Mouse (Mus musculus): Measurements from ENCODE around the gene Fndc4. TPM values are rescaled to one million over a fixed set of nuclear protein-coding genes. Genes with fewer than 3 reads are reported as not detected.

The Fndc4 gene
- total RNA-seq, 1 experiment from 2014 or later: not detected

DNA sequence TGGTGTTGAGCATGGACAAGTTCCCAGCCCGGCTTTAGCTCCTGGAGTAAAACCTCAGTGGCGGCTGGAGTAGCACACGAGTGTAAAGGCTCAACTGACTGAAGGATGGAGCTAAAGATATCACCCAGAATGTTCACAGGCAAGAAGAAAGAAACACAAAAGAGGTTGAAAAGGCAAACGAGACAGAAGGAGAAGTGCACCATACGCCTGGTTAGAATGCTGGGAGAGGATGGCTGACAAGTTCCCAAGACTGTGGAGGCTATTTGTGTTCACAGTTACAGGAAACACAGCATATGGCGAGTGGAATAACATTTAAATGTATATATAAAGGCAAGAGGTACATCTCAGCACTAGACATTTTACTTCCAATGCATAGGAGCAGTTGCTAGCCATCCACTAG, 22.9 kb downstream of the Fndc4 start:
- no peak for ATAC-seq (ENCODE audit: extremely low read depth, insufficient number of reproducible peaks, low FRiP score, poor library complexity, severe bottlenecking)

DNA sequence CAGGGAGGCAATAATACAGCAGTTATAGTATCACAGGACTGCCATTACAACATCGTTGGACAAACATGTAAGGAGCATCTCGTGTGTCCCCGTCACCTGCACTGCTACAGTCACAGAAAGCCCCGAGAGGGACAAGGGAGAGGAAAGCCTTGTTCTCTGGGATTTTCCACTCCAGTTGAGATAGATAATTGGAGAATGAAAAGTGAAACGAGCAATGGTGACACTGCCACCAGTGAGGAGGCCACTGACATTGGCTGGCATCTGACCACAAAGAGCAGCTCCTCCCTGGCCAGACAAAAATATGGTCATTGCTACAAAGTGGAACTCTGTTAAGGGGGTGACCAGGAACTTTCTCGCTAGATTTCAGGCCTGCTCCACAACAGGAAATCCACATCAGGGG, 28.2 kb downstream of the Fndc4 start:
- no peak for ATAC-seq (ENCODE audit: extremely low read depth, insufficient number of reproducible peaks, low FRiP score, poor library complexity, severe bottlenecking)

GRCm38 (mm10) chr5:31266101-31266500, 29.8 kb downstream of the Fndc4 start:
- ATAC-seq (ENCODE audit: extremely low read depth, insufficient number of reproducible peaks, low FRiP score, poor library complexity, severe bottlenecking): no peak

GRCm38 (mm10) chr5:31257616-31258015, 38.3 kb downstream of the Fndc4 start:
- ATAC-seq (ENCODE audit: extremely low read depth, insufficient number of reproducible peaks, low FRiP score, poor library complexity, severe bottlenecking): no peak

- ATAC-seq (ENCODE audit: extremely low read depth, insufficient number of reproducible peaks, low FRiP score, poor library complexity, severe bottlenecking): no peak
Measured at GRCm38 (mm10) chr5:31255971-31256370, 39.9 kb downstream of the Fndc4 start.

DNA sequence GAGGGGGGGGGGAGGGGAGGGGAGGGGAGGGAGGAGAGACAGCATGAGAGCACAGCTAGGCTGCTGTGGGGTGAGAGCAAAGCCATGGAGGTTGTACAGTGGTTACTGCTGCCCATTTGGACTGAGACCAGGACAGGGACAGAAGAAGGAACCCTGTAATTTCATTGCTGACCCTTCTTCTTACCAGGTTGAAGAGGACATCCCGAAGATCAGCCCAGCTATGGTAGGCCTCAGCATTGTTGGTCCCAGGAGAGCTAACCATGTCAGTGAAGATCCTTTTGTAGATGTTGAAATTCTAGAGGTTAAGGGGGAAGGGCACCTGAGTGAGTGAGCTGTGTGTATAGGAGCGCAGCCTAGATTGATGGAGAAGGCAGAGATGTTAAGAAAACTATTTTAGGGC, 40.5 kb downstream of the Fndc4 start:
- no peak for ATAC-seq (ENCODE audit: extremely low read depth, insufficient number of reproducible peaks, low FRiP score, poor library complexity, severe bottlenecking)

DNA sequence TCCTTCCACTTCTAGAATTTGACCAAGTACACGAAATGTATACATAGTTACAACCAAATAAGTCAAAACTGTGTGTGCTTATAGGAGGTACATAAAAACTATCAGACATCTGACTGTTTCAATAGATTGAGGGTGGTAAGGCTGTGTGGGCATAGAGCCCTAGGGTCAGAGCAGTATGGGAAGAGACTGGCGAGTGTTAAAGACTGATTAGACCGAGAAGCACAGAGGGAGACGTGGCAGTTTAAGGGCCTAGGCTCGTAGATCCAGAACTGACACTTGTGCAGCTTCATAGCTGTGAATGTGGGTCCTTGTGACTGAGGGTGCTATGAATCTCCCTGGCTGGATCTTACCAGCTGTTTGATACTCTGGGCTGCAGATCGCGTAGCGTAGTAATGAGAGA, 41.0 kb downstream of the Fndc4 start:
- ATAC-seq (ENCODE audit: extremely low read depth, insufficient number of reproducible peaks, low FRiP score, poor library complexity, severe bottlenecking): no peak

- ATAC-seq (ENCODE audit: extremely low read depth, insufficient number of reproducible peaks, low FRiP score, poor library complexity, severe bottlenecking): no peak
Measured at GRCm38 (mm10) chr5:31254452-31254851, 41.4 kb downstream of the Fndc4 start.

GRCm38 (mm10) chr5:31253806-31254205, 42.1 kb downstream of the Fndc4 start:
- ATAC-seq (ENCODE audit: extremely low read depth, insufficient number of reproducible peaks, low FRiP score, poor library complexity, severe bottlenecking): no peak

DNA sequence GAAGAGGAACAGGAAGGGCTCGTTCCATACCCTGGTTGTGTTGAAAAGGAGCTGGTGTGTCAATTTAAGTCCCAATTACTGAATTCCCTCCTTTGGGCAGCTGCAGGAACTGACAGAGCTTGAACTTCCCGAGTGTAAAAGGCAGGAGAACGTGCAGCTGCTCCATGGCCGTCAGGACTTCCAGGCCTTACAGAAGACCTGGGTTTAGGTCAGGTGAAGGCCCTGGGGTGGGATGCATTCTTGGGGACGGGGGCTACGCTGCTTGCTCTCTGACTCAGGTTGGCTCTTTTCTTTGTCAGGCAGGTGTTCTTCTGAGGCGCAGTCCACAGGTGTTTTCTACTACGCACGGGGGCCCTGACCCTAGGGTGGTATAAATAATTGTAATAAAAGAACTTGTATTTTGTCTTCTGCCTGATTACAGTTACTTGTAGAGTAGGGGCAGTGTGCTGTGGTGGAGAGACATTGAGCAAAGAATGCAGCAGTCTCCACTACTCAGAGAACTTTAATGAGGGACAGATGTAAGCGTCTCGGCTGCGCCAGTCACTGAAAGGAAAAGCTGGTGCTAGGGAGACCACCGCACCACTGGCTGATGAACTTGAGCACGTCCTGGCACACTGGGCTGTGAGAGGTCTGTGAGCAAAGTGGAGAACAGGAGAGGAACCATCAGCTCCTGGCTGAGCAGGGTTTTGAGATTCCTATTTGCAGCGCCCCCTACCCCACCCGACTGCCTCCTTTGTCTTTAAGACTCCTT, 42.9 kb downstream of the Fndc4 start:
- no peak for ATAC-seq (ENCODE audit: extremely low read depth, insufficient number of reproducible peaks, low FRiP score, poor library complexity, severe bottlenecking)

GRCm38 (mm10) chr5:31252151-31252550, 43.7 kb downstream of the Fndc4 start:
- no peak for ATAC-seq (ENCODE audit: extremely low read depth, insufficient number of reproducible peaks, low FRiP score, poor library complexity, severe bottlenecking)

DNA sequence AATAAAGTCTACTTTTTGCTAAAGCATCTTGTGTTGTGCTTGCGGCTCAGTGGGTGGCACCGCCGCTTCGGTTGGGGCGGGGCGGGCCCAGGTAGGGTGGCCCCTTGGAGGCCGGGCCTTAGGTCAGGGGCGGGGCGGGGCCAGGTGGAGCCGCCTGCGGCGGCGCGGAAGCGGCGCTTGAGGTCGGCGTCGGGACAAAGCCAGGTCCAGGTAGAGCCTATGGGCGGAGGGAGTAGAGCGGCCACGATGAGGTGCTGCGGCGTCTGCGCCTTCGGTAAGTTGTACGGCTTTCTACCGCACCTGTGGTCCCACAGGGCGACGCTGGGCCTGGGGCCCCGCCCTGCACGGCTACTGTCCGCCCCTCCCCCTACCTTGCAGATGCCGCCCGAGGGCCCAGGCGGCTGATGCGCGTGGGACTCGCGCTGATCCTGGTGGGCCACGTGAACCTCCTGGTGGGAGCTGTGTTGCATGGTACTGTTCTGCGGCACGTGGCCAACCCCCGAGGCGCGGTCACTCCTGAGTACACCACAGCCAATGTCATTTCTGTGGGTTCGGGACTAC, 44.3 kb downstream of the Fndc4 start, which contains the start of gene Krtcap3:
Krtcap3 (plus strand) TSS at position 151 of the 561 bp plus-strand sequence.
- no peak for ATAC-seq (ENCODE audit: extremely low read depth, insufficient number of reproducible peaks, low FRiP score, poor library complexity, severe bottlenecking)

DNA sequence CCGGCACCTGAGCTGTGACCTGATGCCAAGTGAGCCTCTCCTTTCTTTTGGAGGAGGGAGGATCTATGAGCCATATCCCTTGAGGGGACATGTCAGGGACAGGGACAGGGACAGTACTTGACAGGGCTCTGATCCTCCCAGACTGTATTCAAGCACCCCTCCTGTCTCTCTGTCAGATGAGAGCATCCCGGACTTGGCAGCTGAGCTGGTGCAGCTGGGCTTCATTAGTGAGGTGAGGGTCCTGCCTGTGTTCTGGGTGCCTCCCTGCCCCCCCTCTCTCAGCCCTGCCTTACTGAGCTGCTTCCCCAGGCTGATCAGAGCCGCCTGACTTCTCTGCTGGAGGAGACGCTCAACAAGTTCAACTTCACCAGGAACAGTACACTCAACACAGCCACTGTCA, 45.2 kb downstream of the Fndc4 start:
- no peak for ATAC-seq (ENCODE audit: extremely low read depth, insufficient number of reproducible peaks, low FRiP score, poor library complexity, severe bottlenecking)

Other genes with a start within 250 kb of the Fndc4 start
- 50.5 and 56.0 TPM in 2 replicates for gene Atraid, start 247.8 kb downstream of the Fndc4 start, total RNA-seq (2017)
- 2.4 and 5.0 TPM in 2 replicates for gene Slc5a6, start 247.2 kb downstream of the Fndc4 start, total RNA-seq (2017)
- 10.6 and 19.6 TPM in 2 replicates for gene Cad, start 241.3 kb downstream of the Fndc4 start, total RNA-seq (2017)
- gene Dnajc5g, start 189.8 kb downstream of the Fndc4 start, total RNA-seq (2017): not detected in 2 replicates
- not detected in 2 replicates for gene Slc30a3, start 187.8 kb downstream of the Fndc4 start, total RNA-seq (2017)
- not detected in 2 replicates for gene Trim54, start 179.4 kb downstream of the Fndc4 start, total RNA-seq (2017)
- not detected in 2 replicates for gene Ucn, start 157.3 kb downstream of the Fndc4 start, total RNA-seq (2017)
- gene Mpv17, start 141.8 kb downstream of the Fndc4 start, total RNA-seq (2017): 17.2 and 25.9 TPM in 2 replicates
- 2.8 and 3.6 TPM in 2 replicates for gene Gm29609, start 116.2 kb downstream of the Fndc4 start, total RNA-seq (2017)
- 86.1 and 86.9 TPM in 2 replicates for gene Gtf3c2, start 115.9 kb downstream of the Fndc4 start, total RNA-seq (2017)
- 41.3 and 46.7 TPM in 2 replicates for gene Snx17, start 102.9 kb downstream of the Fndc4 start, total RNA-seq (2017)
- 22.1 and 33.1 TPM in 2 replicates for gene Eif2b4, start 102.7 kb downstream of the Fndc4 start, total RNA-seq (2017)
- gene Zfp513, start 93.8 kb downstream of the Fndc4 start, total RNA-seq (2017): 18.8 and 21.6 TPM in 2 replicates
- gene Ppm1g, start 75.4 kb downstream of the Fndc4 start, total RNA-seq (2017): 116 and 124 TPM in 2 replicates
- gene Nrbp1, start 55.2 kb downstream of the Fndc4 start, total RNA-seq (2017): 249 and 258 TPM in 2 replicates
- gene Gm9970, start 54.8 kb downstream of the Fndc4 start, total RNA-seq (2017): not detected in 2 replicates
- gene Krtcap3, start 44.4 kb downstream of the Fndc4 start, total RNA-seq (2017): 17.8 and 18.7 TPM in 2 replicates
- 30.0 and 51.6 TPM in 2 replicates for gene Ift172, start 5.0 kb downstream of the Fndc4 start, total RNA-seq (2017)
- not detected in 2 replicates for gene Gckr, start 1.4 kb upstream of the Fndc4 start, total RNA-seq (2017)
- 38.9 and 42.7 TPM in 2 replicates for gene Zfp512, start 156.4 kb upstream of the Fndc4 start, total RNA-seq (2017)
- gene 4930548H24Rik, start 189.7 kb upstream of the Fndc4 start, total RNA-seq (2017): 0.86 and 1.2 TPM in 2 replicates
- 20.5 and 26.8 TPM in 2 replicates for gene Gpn1, start 198.7 kb upstream of the Fndc4 start, total RNA-seq (2017)
- 97.4 and 104 TPM in 2 replicates for gene Slc4a1ap, start 230.9 kb upstream of the Fndc4 start, total RNA-seq (2017)
- gene Supt7l, start 231.7 kb upstream of the Fndc4 start, total RNA-seq (2017): 15.3 and 16.2 TPM in 2 replicates

All from neutrophil, adult 5-6 weeks (primary cell).